Comparison of ENCODE assay signal across 15 mouse cellular contexts in genomic region chr3:122511721-122512619, GRCm38 (mm10).
A peak's percentile ranks its signal among the peaks of the same experiment; 100 is the strongest.
DNase-seq lines count a peak whose midpoint lies in the region; ATAC-seq lines count a peak whose summit lies in the region.
"Had no signal": no experiment of that assay in that cellular context is flagged by ENCODE, and none has a peak within 500 bp of the region (broad histone marks: within the 10 kb centered on the region; RNA-seq: fewer than 3 reads in every experiment).

No protein-coding gene starts in this region.

- no peaks in the 10 kb centered on the region for H3K27me3 ChIP-seq in kidney, embryonic 15.5 days
- no peaks in the 10 kb centered on the region for H3K27me3 ChIP-seq in liver, embryonic 16.5 days (ENCODE audit: control insufficient read depth, insufficient read depth, low read depth, low read length)
- H3K27me3 ChIP-seq: forebrain, embryonic 13.5 days; neural tube, embryonic 13.5 days had no signal

- no peak for ATAC-seq in kidney, embryonic 15.5 days (replicated peaks; ENCODE audit: low FRiP score)
- no peak for ATAC-seq in liver, embryonic 16.5 days (ENCODE audit: low read depth)
- ATAC-seq: forebrain, embryonic 13.5 days; inflammation-experienced regulatory T-cells, adult 6 months; lung, postnatal 0 days had no signal

- no peak overlapping the region for H3K4me2 ChIP-seq in kidney, embryonic 15.5 days
- H3K4me2 ChIP-seq in liver, embryonic 16.5 days (ENCODE audit: low read depth, low read length): no peak overlapping the region
- H3K4me2 ChIP-seq: forebrain, embryonic 13.5 days; neural tube, embryonic 13.5 days had no signal

- DNase-seq in 3T3-L1 (ENCODE audit: low read depth, low spot score): peak; percentile 50
- peak; percentile 32 for DNase-seq in ES-CJ7 (ENCODE audit: low read depth, low spot score)
- no peak for DNase-seq in urinary bladder, adult 2 months (ENCODE audit: low spot score)
- no peak for DNase-seq in lung, postnatal 25 days (ENCODE audit: low spot score)
- no peak for DNase-seq in lung, postnatal 4 days
- DNase-seq: cerebellum, postnatal 36 days; gastrocnemius, postnatal 25 days; heart, postnatal 14 days; midbrain, embryonic 14.5 days had no signal

- no peak overlapping the region for H3K9ac ChIP-seq in kidney, embryonic 15.5 days
- no peak overlapping the region for H3K9ac ChIP-seq in liver, embryonic 16.5 days (ENCODE audit: low read depth, low read length)
- H3K9ac ChIP-seq: forebrain, embryonic 13.5 days; neural tube, embryonic 13.5 days had no signal

- peak overlapping the region; percentile 74; the same call in 1 of the 2 replicates for H3K27ac ChIP-seq in kidney, embryonic 15.5 days
- H3K27ac ChIP-seq in liver, embryonic 16.5 days (ENCODE audit: low read length): peak overlapping the region; percentile 42
- H3K27ac ChIP-seq: forebrain, embryonic 13.5 days; neural tube, embryonic 13.5 days had no signal

- no peak overlapping the region for H3K4me3 ChIP-seq in kidney, embryonic 15.5 days (replicated peaks)
- no peak overlapping the region for H3K4me3 ChIP-seq in liver, embryonic 16.5 days (ENCODE audit: low read depth, low read length)
- H3K4me3 ChIP-seq: forebrain, embryonic 13.5 days; neural tube, embryonic 13.5 days had no signal

- peaks cover 8% of the 10 kb centered on the region for H3K36me3 ChIP-seq in kidney, embryonic 15.5 days
- no peaks in the 10 kb centered on the region for H3K36me3 ChIP-seq in liver, embryonic 16.5 days (ENCODE audit: control insufficient read depth, insufficient read depth)
- H3K36me3 ChIP-seq: neural tube, embryonic 13.5 days had no signal

- H3K9me3 ChIP-seq in kidney, embryonic 15.5 days (replicated peaks): no peaks in the 10 kb centered on the region
- H3K9me3 ChIP-seq in liver, embryonic 16.5 days (replicated peaks; ENCODE audit: control insufficient read depth, low read length): no peaks in the 10 kb centered on the region
- H3K9me3 ChIP-seq: forebrain, embryonic 13.5 days; neural tube, embryonic 13.5 days had no signal

- 74% methylated on average over 14 of the region's 14 CpGs for WGBS in kidney, embryonic 15.5 days
- 53% methylated on average over 14 of the region's 14 CpGs for WGBS in liver, embryonic 16.5 days (ENCODE audit: insufficient replicate concordance)

- peaks cover 48% of the 10 kb centered on the region for H3K4me1 ChIP-seq in kidney, embryonic 15.5 days
- peaks cover 11% of the 10 kb centered on the region for H3K4me1 ChIP-seq in liver, embryonic 16.5 days (ENCODE audit: control insufficient read depth, low read depth, low read length)
- H3K4me1 ChIP-seq: forebrain, embryonic 13.5 days had no signal

Comparison
In these comparisons a context has a peak if more than half of its experiments do, and no peak if none do; other contexts are left out.
1. DNase-seq: peak in 3T3-L1 (single experiment) and ES-CJ7 (single experiment); none in urinary bladder, adult 2 months (single experiment), lung, postnatal 25 days (single experiment) and lung, postnatal 4 days (0 of 2).